Mouse (Mus musculus) embryonic facial prominence, embryonic 15.5 days (tissue): Measurements from ENCODE around the gene Stx7. TPM values are rescaled to one million over a fixed set of nuclear protein-coding genes. Genes with fewer than 3 reads are reported as not detected.

ENCODE experiments used
- ATAC-seq: fragments of 200-750 bp; cut with Nextera tagmentation; 2 replicates; pipeline ENCODE4 v1.8.0; 2017; ENCODE audit warnings: low read depth, moderate TSS enrichment; ENCODE audit not compliant: insufficient number of reproducible peaks, low FRiP score, low TSS enrichment
- H3K27ac ChIP-seq: fragments of 300-500 bp; sonication (generic); replicated peaks from 2 replicates; pipeline ENCODE4 v1.5.1; 2015; ENCODE audit warnings: mild to moderate bottlenecking, inconsistent platforms
- H3K27me3 ChIP-seq: fragments of 300-500 bp; sonication (generic); 2 replicates; pipeline ENCODE4 v1.6.1; 2015; ENCODE audit warnings: inconsistent platforms
- H3K36me3 ChIP-seq: fragments of 300-500 bp; sonication (generic); 2 replicates; pipeline ENCODE4 v1.6.1; 2015; ENCODE audit warnings: mild to moderate bottlenecking, inconsistent platforms
- H3K4me1 ChIP-seq: fragments of 300-500 bp; sonication (generic); 2 replicates; pipeline ENCODE4 v1.6.1; 2015; ENCODE audit warnings: inconsistent platforms
- H3K4me2 ChIP-seq: fragments of 300-500 bp; sonication (generic); replicated peaks from 2 replicates; pipeline ENCODE4 v1.6.1; 2015; ENCODE audit warnings: mild to moderate bottlenecking, inconsistent platforms
- H3K4me3 ChIP-seq: fragments of 300-500 bp; sonication (generic); replicated peaks from 2 replicates; pipeline ENCODE4 v1.5.1; 2015; ENCODE audit warnings: mild to moderate bottlenecking, inconsistent platforms
- H3K9ac ChIP-seq: fragments of 300-500 bp; sonication (generic); 2 replicates; pipeline ENCODE4 v1.6.1; 2015; ENCODE audit warnings: inconsistent platforms
- H3K9me3 ChIP-seq: fragments of 300-500 bp; sonication (generic); replicated peaks from 2 replicates; pipeline ENCODE4 v1.6.1; 2016; ENCODE audit warnings: inconsistent platforms
- WGBS: fragments of 180-500 bp; shearing (Covaris S2); methylation state at CpG from one replicate; pipeline ENCODE4 v1.1.7; 2015; 5-methylcytosine and 5-hydroxymethylcytosine counted together
- polyA plus RNA-seq: library from polyadenylated mRNA; unstranded; fragments of >200 nt; fragmentation: Nextera tagmentation; extraction: Ambion mirVana; gene quantifications from 2 replicates; pipeline ENCODE4 v1.2.1, GENCODE M21; 2015

Stx7 gene
- polyA plus RNA-seq, 1 experiment from 2014 or later, result 70.1 TPM

- Histone ChIP-seq H3K9ac (no peak overlapping the region), H3K4me1 (no peaks in the 10 kb centered on the region), H3K4me2 (no peak overlapping the region), H3K27me3 (no peaks in the 10 kb centered on the region), H3K9me3 (no peaks in the 10 kb centered on the region), H3K36me3 (no peaks in the 10 kb centered on the region), H3K27ac (no peak overlapping the region), H3K4me3 (no peak overlapping the region)
- 60% methylated on average over 2 of the region's 2 CpGs for WGBS
- no peak for ATAC-seq
Observed at GRCm38 (mm10) chr10:24138623-24139261, 10.4 kb upstream of the Stx7 start.

DNA sequence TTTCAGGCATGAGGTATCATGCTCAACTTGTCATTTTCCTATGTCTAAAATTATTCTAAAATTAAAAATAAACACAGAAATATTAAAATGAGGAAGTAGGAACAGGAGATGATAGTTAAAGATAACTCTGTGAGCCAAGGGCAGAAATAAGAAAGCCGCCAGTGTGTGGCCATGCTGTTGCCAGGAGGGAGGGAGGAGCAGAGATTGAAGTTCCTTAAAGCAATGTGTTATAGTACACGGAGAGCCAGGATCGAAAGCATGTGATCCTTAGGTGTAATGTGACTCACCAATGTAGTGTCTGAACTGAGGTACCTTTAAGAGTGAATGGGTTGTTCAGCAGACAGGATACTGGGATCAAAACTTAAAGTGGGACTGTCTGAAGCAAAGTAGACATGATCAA, 6.4 kb upstream of the Stx7 start:
- Histone ChIP-seq H3K9ac (no peak overlapping the region), H3K27me3 (no peaks in the 10 kb centered on the region)
- WGBS, result 61% methylated on average over 3 of the region's 3 CpGs

GRCm38 (mm10) chr10:24150086-24150485, 984 bp downstream of the Stx7 start:
- Histone ChIP-seq H3K36me3 (0 out of 2 replicates have a peak, but pooled peaks cover under 1% of the 10 kb centered on the region), H3K4me1 (peaks cover 5% of the 10 kb centered on the region), H3K4me3 (peak overlapping the region; percentile 77), H3K27ac (no peak overlapping the region), H3K4me2 (peak overlapping the region; percentile 63), H3K9me3 (no peaks in the 10 kb centered on the region), H3K9ac (no peak overlapping the region), H3K27me3 (no peaks in the 10 kb centered on the region)
- WGBS, result 36% methylated on average over 7 of the region's 7 CpGs
- ATAC-seq, result no peak

More for the DNA sequence above, 6.4 kb upstream of the Stx7 start:
- H3K27ac ChIP-seq, result no peak overlapping the region
- H3K4me3 ChIP-seq, result no peak overlapping the region
- no peaks in the 10 kb centered on the region for H3K4me1 ChIP-seq
- no peak for ATAC-seq
- H3K36me3 ChIP-seq, result no peaks in the 10 kb centered on the region
- H3K4me2 ChIP-seq, result no peak overlapping the region
- H3K9me3 ChIP-seq, result no peaks in the 10 kb centered on the region

DNA sequence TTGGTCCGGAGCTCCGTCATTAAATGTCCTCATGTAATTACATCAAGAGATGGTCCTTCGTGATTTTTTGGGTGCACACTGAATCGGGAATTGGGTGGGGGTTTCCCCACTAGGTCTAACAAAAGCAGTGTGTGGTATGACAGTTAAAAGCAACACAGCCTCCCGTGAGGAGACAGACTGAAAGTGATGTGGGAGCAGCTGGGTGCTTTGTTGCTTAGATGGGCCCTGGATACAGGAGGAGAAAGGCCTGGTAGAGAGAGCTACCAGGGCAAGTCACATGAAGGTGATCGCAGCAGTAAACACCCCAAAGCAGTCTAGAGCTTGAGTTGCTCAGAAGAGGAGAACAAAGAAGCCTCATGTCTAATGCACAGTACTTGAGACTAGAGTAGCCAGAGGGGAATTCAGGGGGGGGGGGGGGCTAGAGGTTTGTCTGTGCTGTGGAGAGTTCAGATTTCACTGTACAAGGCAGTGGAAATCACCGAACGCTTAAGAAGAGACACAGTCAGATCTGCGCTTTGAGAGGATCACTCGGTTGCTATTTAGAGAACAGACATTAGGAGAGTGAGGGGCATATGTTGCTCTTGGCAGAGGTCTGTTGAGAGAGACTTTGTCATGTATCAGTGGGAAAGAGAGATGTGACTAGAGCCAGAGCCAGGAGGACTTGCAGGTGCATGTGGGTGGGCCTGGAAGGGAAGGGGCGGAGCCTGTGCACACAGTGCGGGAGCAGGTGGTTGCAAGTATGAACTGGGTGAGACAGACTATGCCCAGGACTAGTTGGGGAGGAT, 9.6 kb downstream of the Stx7 start:
- no peak overlapping the region for H3K27ac ChIP-seq
- no peaks in the 10 kb centered on the region for H3K27me3 ChIP-seq
- no peaks in the 10 kb centered on the region for H3K4me1 ChIP-seq
- no peak for ATAC-seq
- no peaks in the 10 kb centered on the region for H3K9me3 ChIP-seq
- H3K36me3 ChIP-seq, result peaks cover 29% of the 10 kb centered on the region
- WGBS, result 80% methylated on average over 12 of the region's 12 CpGs
- H3K4me2 ChIP-seq, result no peak overlapping the region
- no peak overlapping the region for H3K4me3 ChIP-seq
- H3K9ac ChIP-seq, result no peak overlapping the region

GRCm38 (mm10) chr10:24159575-24159974, 10.5 kb downstream of the Stx7 start:
- H3K4me1 ChIP-seq, result peaks cover 2% of the 10 kb centered on the region
- H3K9me3 ChIP-seq, result no peaks in the 10 kb centered on the region
- peaks cover 29% of the 10 kb centered on the region for H3K36me3 ChIP-seq
- ATAC-seq, result no peak
- H3K27ac ChIP-seq, result no peak overlapping the region
- WGBS, result 51% methylated on average over 5 of the region's 5 CpGs
- no peak overlapping the region for H3K4me2 ChIP-seq
- no peaks in the 10 kb centered on the region for H3K27me3 ChIP-seq
- no peak overlapping the region for H3K4me3 ChIP-seq
- H3K9ac ChIP-seq, result no peak overlapping the region

DNA sequence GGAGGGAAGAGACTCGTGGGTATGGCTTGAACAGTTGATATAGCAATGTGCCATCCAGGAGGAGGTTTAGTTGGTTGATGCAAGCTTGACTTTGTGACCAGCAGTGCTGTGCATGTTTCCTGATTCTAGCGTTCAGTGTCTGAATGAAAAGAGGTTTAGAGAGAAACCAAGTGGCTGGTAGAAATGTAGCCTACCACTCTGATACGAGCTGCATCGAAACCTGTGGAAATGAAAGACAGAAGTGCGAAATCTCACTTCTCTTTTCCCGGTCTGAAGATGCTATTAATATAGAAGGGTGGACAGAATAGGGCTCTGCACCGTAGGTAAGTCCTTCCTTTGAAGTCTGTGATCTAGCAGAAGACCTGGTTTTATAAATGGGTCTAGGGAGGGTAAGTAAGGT, 11.2 kb downstream of the Stx7 start:
- Histone ChIP-seq H3K9ac (no peak overlapping the region), H3K9me3 (no peaks in the 10 kb centered on the region), H3K27ac (no peak overlapping the region), H3K4me1 (peaks cover 7% of the 10 kb centered on the region), H3K27me3 (no peaks in the 10 kb centered on the region), H3K4me2 (no peak overlapping the region), H3K36me3 (peaks cover 26% of the 10 kb centered on the region), H3K4me3 (no peak overlapping the region)
- no peak for ATAC-seq
- WGBS, result 82% methylated on average over 7 of the region's 7 CpGs

DNA sequence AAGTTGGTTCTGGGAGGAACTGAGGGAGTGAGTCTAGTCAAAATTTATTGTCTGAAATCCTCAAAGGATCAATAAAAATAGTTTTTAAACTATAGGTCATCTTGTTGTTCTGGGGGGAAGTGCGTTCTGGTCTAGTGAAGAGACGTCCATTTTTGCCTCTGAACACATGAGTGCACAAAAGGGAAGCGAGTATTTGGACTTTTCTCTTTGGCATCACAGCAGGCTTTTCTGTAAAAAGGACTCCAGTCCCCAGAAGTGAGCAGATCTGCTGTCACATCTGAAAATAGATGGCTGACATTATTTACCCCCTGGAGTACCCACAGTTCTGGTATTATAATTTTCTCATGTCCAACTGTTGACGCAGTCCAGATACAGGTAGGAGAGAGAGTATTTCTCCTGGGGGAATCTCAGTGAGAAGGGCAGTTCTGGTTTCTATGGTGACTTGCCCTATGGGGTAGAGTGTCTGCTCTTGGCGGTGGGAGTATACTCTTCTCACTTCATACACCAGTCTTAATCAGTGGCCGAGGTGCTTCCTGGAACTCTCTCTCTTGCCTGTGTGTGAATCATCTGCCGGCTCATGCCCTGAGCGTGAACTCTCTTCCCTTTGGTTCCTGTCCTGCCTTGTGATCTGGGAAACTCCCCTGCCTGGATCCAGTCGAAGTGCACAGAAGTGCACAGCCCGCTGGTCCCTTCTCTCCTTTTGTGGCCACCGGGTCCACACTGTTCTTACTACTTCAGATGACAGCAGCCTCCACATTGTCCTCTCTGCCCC, 15.2 kb downstream of the Stx7 start:
- H3K4me1 ChIP-seq, result peaks cover 19% of the 10 kb centered on the region
- H3K36me3 ChIP-seq, result 0 out of 2 replicates have a peak, but pooled peaks cover under 1% of the 10 kb centered on the region
- no peak overlapping the region for H3K4me2 ChIP-seq
- no peak overlapping the region for H3K9ac ChIP-seq
- H3K27ac ChIP-seq, result no peak overlapping the region
- no peaks in the 10 kb centered on the region for H3K27me3 ChIP-seq
- no peak for ATAC-seq
- WGBS, result 55% methylated on average over 11 of the region's 11 CpGs
- H3K4me3 ChIP-seq, result no peak overlapping the region
- no peaks in the 10 kb centered on the region for H3K9me3 ChIP-seq

DNA sequence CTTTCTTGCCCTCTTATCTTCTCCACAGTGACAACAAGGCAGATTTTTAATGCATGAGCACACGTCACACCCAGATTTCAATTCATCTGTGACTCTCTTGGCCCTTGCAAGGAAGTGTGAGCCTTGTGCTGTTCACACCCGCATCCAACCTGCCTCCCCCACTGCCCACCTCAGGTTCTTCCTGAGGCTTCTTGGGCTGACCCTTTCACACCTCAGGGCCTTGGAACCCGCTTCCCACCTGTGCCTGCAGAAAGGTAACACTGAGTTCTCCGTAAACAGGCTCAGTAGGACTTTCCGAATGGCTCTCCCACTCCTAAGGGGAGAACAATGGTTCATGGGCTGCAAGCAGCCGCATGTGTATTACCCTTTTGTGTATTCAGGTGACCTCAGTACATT, 15.8 kb downstream of the Stx7 start:
- ATAC-seq, result no peak
- no peaks in the 10 kb centered on the region for H3K9me3 ChIP-seq
- H3K27me3 ChIP-seq, result no peaks in the 10 kb centered on the region
- WGBS, result 80% methylated on average over 6 of the region's 6 CpGs
- no peak overlapping the region for H3K27ac ChIP-seq
- H3K9ac ChIP-seq, result no peak overlapping the region
- H3K36me3 ChIP-seq, result no peaks in the 10 kb centered on the region
- H3K4me1 ChIP-seq, result peaks cover 19% of the 10 kb centered on the region
- H3K4me3 ChIP-seq, result no peak overlapping the region
- H3K4me2 ChIP-seq, result no peak overlapping the region

DNA sequence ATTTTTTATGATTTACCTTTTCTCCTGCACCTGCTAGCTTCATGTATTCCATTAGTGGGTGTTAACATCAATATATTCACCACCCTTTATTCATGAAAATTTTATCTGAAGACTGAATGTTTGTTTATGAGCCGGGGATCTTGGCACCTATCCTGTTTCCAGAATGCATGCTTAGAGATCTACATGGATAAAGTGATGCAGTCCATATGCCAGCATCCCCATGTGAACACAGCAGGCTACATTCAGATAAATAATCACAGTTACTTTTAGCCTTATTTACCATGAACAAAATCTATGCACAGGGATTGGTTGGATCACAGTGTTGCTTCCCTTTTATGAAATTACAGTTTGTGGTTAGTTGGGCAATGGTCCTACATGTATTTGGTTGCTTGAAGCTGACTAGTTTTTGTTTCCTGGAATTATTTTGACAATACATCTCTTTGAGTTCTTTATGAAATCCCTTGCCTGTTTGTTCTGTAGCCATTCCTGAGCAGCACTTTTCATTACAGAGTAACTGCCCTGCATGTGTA, 16.5 kb downstream of the Stx7 start:
- Histone ChIP-seq H3K36me3 (no peaks in the 10 kb centered on the region), H3K27me3 (no peaks in the 10 kb centered on the region), H3K4me2 (no peak overlapping the region), H3K4me3 (no peak overlapping the region), H3K9me3 (no peaks in the 10 kb centered on the region), H3K9ac (no peak overlapping the region), H3K4me1 (peaks cover 19% of the 10 kb centered on the region), H3K27ac (peak overlapping the region; percentile 44; the same call in 1 of the 2 replicates)
- 38% methylated on average over 1 of the region's 1 CpGs for WGBS
- ATAC-seq, result no peak

GRCm38 (mm10) chr10:24167978-24168583, 19.0 kb downstream of the Stx7 start:
- 85% methylated on average over 11 of the region's 11 CpGs for WGBS
- H3K4me1 ChIP-seq, result peaks cover 19% of the 10 kb centered on the region
- ATAC-seq, result no peak
- H3K9me3 ChIP-seq, result no peaks in the 10 kb centered on the region
- H3K9ac ChIP-seq, result no peak overlapping the region
- no peaks in the 10 kb centered on the region for H3K36me3 ChIP-seq
- H3K4me2 ChIP-seq, result no peak overlapping the region
- H3K27me3 ChIP-seq, result no peaks in the 10 kb centered on the region
- H3K4me3 ChIP-seq, result no peak overlapping the region
- H3K27ac ChIP-seq, result no peak overlapping the region

- ATAC-seq, result no peak
- no peak overlapping the region for H3K9ac ChIP-seq
- H3K36me3 ChIP-seq, result no peaks in the 10 kb centered on the region
Observed at GRCm38 (mm10) chr10:24168854-24169253, 19.8 kb downstream of the Stx7 start.

More at GRCm38 (mm10) chr10:24168854-24169253, 19.8 kb downstream of the Stx7 start:
- WGBS, result 67% methylated on average over 1 of the region's 1 CpGs
- H3K27ac ChIP-seq, result no peak overlapping the region
- H3K4me2 ChIP-seq, result no peak overlapping the region
- H3K4me3 ChIP-seq, result no peak overlapping the region
- H3K9me3 ChIP-seq, result no peaks in the 10 kb centered on the region
- no peaks in the 10 kb centered on the region for H3K27me3 ChIP-seq
- H3K4me1 ChIP-seq, result peaks cover 24% of the 10 kb centered on the region
